Comparison of ENCODE assay signal across 8 mouse cellular contexts in the genomic region with DNA sequence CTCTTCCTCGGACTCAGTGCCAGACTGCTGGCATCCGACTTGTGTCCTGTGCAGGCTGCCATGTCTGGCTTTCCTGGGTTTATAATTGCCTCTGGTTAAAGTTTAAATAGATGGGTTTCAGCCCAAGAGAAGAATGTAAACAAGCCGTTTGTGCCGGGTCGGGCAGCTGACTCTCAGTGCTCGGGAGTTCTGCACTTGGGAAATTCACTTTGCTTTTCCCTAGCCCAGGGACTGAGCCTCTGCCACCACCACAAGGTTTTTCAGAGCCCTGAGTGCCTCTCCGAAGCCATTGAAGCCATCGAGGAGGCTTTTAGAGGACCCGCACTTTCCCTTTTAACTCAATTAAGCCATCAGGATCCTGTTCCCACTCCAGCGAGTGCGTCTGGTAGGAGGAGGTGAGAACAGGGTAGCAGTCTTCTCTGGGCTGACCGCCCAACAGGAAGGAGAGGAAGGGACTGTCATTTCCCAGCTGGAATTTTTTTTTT.
DNase-seq lines count a peak whose midpoint lies in the region; ATAC-seq lines count a peak whose summit lies in the region.

No protein-coding gene starts in this region.

- no peaks in the 10 kb centered on the region for H3K27me3 ChIP-seq in embryonic facial prominence, embryonic 12.5 days
- H3K27me3 ChIP-seq in hindbrain, embryonic 13.5 days, result peaks cover 14% of the 10 kb centered on the region
- H3K27me3 ChIP-seq in neural tube, embryonic 12.5 days (replicated peaks), result no peaks in the 10 kb centered on the region

- no peak overlapping the region for H3K27ac ChIP-seq in embryonic facial prominence, embryonic 12.5 days
- H3K27ac ChIP-seq in hindbrain, embryonic 13.5 days, result no peak overlapping the region
- H3K27ac ChIP-seq in neural tube, embryonic 12.5 days, result no peak overlapping the region

- H3K4me3 ChIP-seq in embryonic facial prominence, embryonic 12.5 days, result no peak overlapping the region; the same call in 1 of the 2 replicates
- no peak overlapping the region for H3K4me3 ChIP-seq in hindbrain, embryonic 13.5 days
- H3K4me3 ChIP-seq in neural tube, embryonic 12.5 days, result no peak overlapping the region

- no peak for ATAC-seq in embryonic facial prominence, embryonic 12.5 days (ENCODE audit: insufficient number of reproducible peaks, insufficient read depth, low FRiP score, low TSS enrichment)
- no peak for ATAC-seq in hindbrain, embryonic 13.5 days (ENCODE audit: low FRiP score)
- ATAC-seq in neural tube, embryonic 12.5 days (ENCODE audit: low FRiP score, low read depth), result no peak

- H3K9me3 ChIP-seq in embryonic facial prominence, embryonic 12.5 days, result no peaks in the 10 kb centered on the region
- H3K9me3 ChIP-seq in hindbrain, embryonic 13.5 days, result peaks cover 4% of the 10 kb centered on the region
- no peaks in the 10 kb centered on the region for H3K9me3 ChIP-seq in neural tube, embryonic 12.5 days

- no peaks in the 10 kb centered on the region for H3K36me3 ChIP-seq in embryonic facial prominence, embryonic 12.5 days
- H3K36me3 ChIP-seq in hindbrain, embryonic 13.5 days, result no peaks in the 10 kb centered on the region
- no peaks in the 10 kb centered on the region for H3K36me3 ChIP-seq in neural tube, embryonic 12.5 days

- 6% methylated on average over 12 of the region's 12 CpGs for WGBS in embryonic facial prominence, embryonic 12.5 days
- WGBS in hindbrain, embryonic 13.5 days, result 13% methylated on average over 12 of the region's 12 CpGs
- WGBS in neural tube, embryonic 12.5 days, result 5% methylated on average over 12 of the region's 12 CpGs

- H3K9ac ChIP-seq in embryonic facial prominence, embryonic 12.5 days, result no peak overlapping the region
- H3K9ac ChIP-seq in hindbrain, embryonic 13.5 days, result no peak overlapping the region
- no peak overlapping the region for H3K9ac ChIP-seq in neural tube, embryonic 12.5 days

- peak overlapping the region; percentile 35 for H3K4me2 ChIP-seq in embryonic facial prominence, embryonic 12.5 days (replicated peaks)
- H3K4me2 ChIP-seq in hindbrain, embryonic 13.5 days, result peak overlapping the region; percentile 29
- H3K4me2 ChIP-seq in neural tube, embryonic 12.5 days (replicated peaks), result peak overlapping the region; percentile 41

- DNase-seq in adrenal gland, adult (ENCODE audit: inconsistent age in 2 of 2, low spot score in 1 of 2), result peak; percentile 54 to 80
- no peak for DNase-seq in adrenal gland, adult 18-20 months (ENCODE audit: low spot score in 2 of 2)
- peak; percentile 20 for DNase-seq in liver
- no peak for DNase-seq in B cell, adult 2 months
- DNase-seq in left cerebral cortex, adult 11 months (ENCODE audit: low spot score), result no peak

- peaks cover 8% of the 10 kb centered on the region for H3K4me1 ChIP-seq in embryonic facial prominence, embryonic 12.5 days
- peaks cover 12% of the 10 kb centered on the region for H3K4me1 ChIP-seq in hindbrain, embryonic 13.5 days (replicated peaks)
- peaks cover 5% of the 10 kb centered on the region; the same call in 1 of the 2 replicates for H3K4me1 ChIP-seq in neural tube, embryonic 12.5 days

Comparison
In these comparisons a context has a peak if more than half of its experiments do, and no peak if none do; other contexts are left out.
1. DNase-seq: peak in adrenal gland, adult (2 of 2) and liver (single experiment); none in adrenal gland, adult 18-20 months (0 of 2), B cell, adult 2 months (0 of 2) and left cerebral cortex, adult 11 months (single experiment).
2. Peak in every context shown above with its lines, with median percentiles within 50 percentile points of each other: H3K4me2 ChIP-seq.